Mouse (Mus musculus) hindbrain, embryonic 12.5 days (tissue): Measurements from ENCODE around the gene Bcar3. TPM values are rescaled to one million over a fixed set of nuclear protein-coding genes. Genes with fewer than 3 reads are reported as not detected.

Experiments
- ATAC-seq: fragments of 200-750 bp; cut with Nextera tagmentation; 2 replicates; pipeline ENCODE4 v1.8.0; 2017; ENCODE audit warnings: moderate TSS enrichment; ENCODE audit not compliant: low FRiP score
- H3K27ac ChIP-seq: fragments of 300-500 bp; sonication (generic); 2 replicates; pipeline ENCODE4 v1.5.1; 2016; ENCODE audit warnings: mild to moderate bottlenecking
- H3K27me3 ChIP-seq: fragments of 300-500 bp; sonication (generic); 2 replicates; pipeline ENCODE4 v1.6.1; 2016; ENCODE audit warnings: mild to moderate bottlenecking
- H3K36me3 ChIP-seq: fragments of 300-500 bp; sonication (generic); 2 replicates; pipeline ENCODE4 v1.6.1; 2016; ENCODE audit warnings: mild to moderate bottlenecking
- H3K4me1 ChIP-seq: fragments of 300-500 bp; sonication (generic); 2 replicates; pipeline ENCODE4 v1.6.1; 2016
- H3K4me2 ChIP-seq: fragments of 300-500 bp; sonication (generic); replicated peaks from 2 replicates; pipeline ENCODE4 v1.6.1; 2016; ENCODE audit warnings: mild to moderate bottlenecking
- H3K4me3 ChIP-seq: fragments of 300-500 bp; sonication (generic); 2 replicates; pipeline ENCODE4 v1.5.1; 2016; ENCODE audit warnings: mild to moderate bottlenecking
- H3K9ac ChIP-seq: fragments of 300-500 bp; sonication (generic); 2 replicates; pipeline ENCODE4 v1.6.1; 2016; ENCODE audit warnings: mild to moderate bottlenecking, moderate library complexity
- H3K9me3 ChIP-seq: fragments of 300-500 bp; sonication (generic); replicated peaks from 2 replicates; pipeline ENCODE4 v1.6.1; 2016; ENCODE audit warnings: mild to moderate bottlenecking
- WGBS: fragments of 180-500 bp; shearing (Covaris S2); methylation state at CpG from one replicate; pipeline ENCODE4 v1.1.7; 2016; 5-methylcytosine and 5-hydroxymethylcytosine counted together
- polyA plus RNA-seq: library from polyadenylated mRNA; unstranded; fragments of >200 nt; fragmentation: Nextera tagmentation; extraction: Ambion mirVana; gene quantifications from 2 replicates; pipeline ENCODE4 v1.2.1, GENCODE M21; 2016

Bcar3 gene
- polyA plus RNA-seq, 1 experiment from 2014 or later = 8.1 TPM

DNA sequence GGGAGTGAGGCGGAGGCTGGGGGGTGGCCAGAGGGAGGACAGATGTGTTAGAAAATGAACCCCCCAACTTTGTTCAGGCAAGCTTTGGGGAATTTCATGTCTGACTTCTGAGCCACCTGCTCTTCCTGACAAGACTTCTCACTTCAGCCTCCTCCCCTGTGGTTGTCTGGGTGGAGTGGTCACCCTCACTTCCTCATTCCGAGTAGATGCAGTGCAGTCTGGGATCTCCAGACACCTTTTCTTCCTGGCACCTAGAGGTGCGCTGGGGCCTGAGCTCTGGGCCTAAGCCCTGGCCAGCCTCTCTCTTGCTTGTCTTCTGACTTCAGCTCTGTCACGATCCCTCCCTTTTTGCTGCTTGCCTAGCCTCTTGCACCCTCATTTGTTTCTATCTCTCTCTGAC is 226.9 kb downstream of the Bcar3 start:
- ATAC-seq = no peak
- H3K9me3 ChIP-seq = no peaks in the 10 kb centered on the region
- H3K36me3 ChIP-seq = 0 out of 2 replicates have a peak, but pooled peaks cover 9% of the 10 kb centered on the region
- no peak overlapping the region for H3K4me3 ChIP-seq
- no peak overlapping the region for H3K9ac ChIP-seq
- no peak overlapping the region for H3K4me2 ChIP-seq
- WGBS = 87% methylated on average over 4 of the region's 4 CpGs
- H3K4me1 ChIP-seq = peaks cover 28% of the 10 kb centered on the region
- H3K27ac ChIP-seq = no peak overlapping the region
- H3K27me3 ChIP-seq = no peaks in the 10 kb centered on the region

DNA sequence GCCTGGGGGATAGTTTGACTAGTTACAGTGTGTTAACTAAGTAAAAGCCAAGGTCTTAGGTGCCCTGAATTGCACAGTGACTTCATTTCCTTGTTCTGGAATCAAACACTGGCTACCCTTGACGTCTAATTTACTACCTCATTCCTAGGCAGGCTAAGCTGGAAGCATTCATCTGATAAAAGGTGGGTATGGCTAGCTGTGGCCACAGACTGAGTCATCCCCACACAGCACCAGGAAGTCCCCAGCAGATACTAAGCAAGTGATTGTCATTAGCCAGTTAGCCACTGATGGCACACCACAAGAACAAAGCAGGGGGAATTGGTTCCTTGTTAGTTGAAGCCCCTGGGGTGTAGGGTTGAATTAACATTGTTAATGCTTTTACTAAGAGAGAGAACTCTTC is 227.4 kb downstream of the Bcar3 start:
- Histone ChIP-seq H3K4me1 (peaks cover 28% of the 10 kb centered on the region), H3K27me3 (no peaks in the 10 kb centered on the region), H3K4me3 (no peak overlapping the region), H3K36me3 (0 out of 2 replicates have a peak, but pooled peaks cover 9% of the 10 kb centered on the region), H3K9me3 (no peaks in the 10 kb centered on the region), H3K4me2 (no peak overlapping the region), H3K27ac (no peak overlapping the region), H3K9ac (no peak overlapping the region)
- ATAC-seq = no peak
- WGBS = 56% methylated on average over 1 of the region's 1 CpGs

DNA sequence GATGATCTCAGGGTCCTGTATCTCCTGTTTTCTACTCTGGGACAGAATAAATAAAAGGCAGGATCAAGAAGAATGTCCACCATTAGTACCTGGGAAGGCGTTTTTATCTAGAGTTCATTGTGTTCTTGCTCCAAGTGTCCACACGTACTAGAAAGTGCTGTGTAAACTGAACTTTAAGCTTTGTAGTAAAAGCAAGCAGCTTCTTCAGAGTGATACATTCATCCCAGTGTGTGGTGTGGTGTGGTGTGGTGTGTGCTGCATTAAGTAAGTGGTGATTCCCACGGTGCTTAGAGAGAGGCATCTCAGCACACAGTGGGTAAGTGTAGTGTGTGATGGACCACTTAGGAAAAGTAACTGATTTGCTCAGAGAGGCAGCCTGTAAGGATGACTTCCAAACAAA is 234.5 kb downstream of the Bcar3 start:
- Histone ChIP-seq H3K36me3 (0 out of 2 replicates have a peak, but pooled peaks cover 8% of the 10 kb centered on the region), H3K9ac (no peak overlapping the region), H3K9me3 (no peaks in the 10 kb centered on the region), H3K4me2 (no peak overlapping the region), H3K27me3 (no peaks in the 10 kb centered on the region), H3K4me3 (no peak overlapping the region), H3K4me1 (no peaks in the 10 kb centered on the region), H3K27ac (no peak overlapping the region)
- WGBS = 87% methylated on average over 3 of the region's 3 CpGs
- ATAC-seq = no peak

DNA sequence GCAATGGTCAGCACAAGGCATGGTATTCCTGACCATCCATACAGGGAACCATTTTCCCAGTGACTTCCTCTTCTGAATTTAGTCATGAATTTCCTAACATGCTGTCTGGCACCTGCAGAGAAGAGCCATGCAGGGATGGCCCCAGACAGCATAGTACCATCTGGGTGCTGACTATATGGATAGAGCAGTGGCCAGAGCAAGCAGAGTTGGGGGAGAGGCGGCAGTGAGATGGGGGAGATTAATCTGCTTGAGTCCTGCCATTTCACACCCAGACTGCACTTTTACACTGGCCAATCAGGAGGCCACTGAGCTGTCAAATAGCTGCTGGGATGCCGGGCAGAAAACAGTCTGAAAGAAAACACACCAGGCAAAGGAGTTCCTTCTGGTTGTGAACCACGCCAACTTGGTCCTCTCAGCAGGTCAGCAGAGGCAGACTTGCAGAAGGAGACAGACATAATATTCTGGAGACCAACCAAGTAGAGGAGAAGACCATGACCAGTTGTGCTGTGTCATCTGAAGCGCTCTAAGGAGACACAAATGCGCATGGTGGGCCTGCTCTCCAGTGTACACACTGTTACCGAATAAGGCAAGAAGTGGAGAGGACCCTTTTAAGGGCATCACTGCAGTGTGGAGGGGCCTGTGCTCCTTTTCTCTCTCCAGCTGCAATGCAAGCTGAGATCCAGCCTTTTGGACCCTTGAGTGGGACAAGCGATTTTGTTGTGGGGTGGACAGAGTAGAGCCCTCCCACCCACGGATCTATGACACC is 242.2 kb downstream of the Bcar3 start:
- 85% methylated on average over 8 of the region's 8 CpGs for WGBS
- Histone ChIP-seq H3K36me3 (peaks cover 37% of the 10 kb centered on the region), H3K4me1 (no peaks in the 10 kb centered on the region), H3K4me2 (no peak overlapping the region), H3K9me3 (no peaks in the 10 kb centered on the region), H3K27ac (no peak overlapping the region), H3K9ac (no peak overlapping the region), H3K27me3 (no peaks in the 10 kb centered on the region), H3K4me3 (no peak overlapping the region)
- ATAC-seq = no peak

DNA sequence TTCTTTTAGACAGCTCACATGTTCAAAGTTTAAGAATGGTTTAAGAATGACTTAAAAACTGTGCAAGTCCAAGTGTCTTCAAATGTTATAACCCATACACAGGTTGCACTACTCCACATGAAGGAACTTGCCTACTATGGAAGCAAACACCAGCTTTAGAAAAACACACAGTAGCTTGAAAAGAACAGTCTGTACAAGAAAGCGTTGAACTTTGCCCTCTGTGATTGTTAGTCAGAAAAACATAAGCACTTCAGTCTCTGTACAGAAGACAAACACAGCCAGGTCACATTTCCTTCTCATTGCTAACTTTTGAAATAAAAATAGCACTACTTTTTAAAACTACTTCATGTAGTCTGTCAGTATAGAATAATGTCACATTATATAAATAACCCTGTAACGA is 244.9 kb downstream of the Bcar3 start:
- Histone ChIP-seq H3K4me1 (no peaks in the 10 kb centered on the region), H3K9ac (no peak overlapping the region), H3K9me3 (no peaks in the 10 kb centered on the region), H3K27ac (no peak overlapping the region), H3K36me3 (peaks cover 64% of the 10 kb centered on the region), H3K4me2 (no peak overlapping the region), H3K4me3 (no peak overlapping the region), H3K27me3 (no peaks in the 10 kb centered on the region)
- ATAC-seq = no peak
- WGBS = 96% methylated on average over 2 of the region's 2 CpGs

DNA sequence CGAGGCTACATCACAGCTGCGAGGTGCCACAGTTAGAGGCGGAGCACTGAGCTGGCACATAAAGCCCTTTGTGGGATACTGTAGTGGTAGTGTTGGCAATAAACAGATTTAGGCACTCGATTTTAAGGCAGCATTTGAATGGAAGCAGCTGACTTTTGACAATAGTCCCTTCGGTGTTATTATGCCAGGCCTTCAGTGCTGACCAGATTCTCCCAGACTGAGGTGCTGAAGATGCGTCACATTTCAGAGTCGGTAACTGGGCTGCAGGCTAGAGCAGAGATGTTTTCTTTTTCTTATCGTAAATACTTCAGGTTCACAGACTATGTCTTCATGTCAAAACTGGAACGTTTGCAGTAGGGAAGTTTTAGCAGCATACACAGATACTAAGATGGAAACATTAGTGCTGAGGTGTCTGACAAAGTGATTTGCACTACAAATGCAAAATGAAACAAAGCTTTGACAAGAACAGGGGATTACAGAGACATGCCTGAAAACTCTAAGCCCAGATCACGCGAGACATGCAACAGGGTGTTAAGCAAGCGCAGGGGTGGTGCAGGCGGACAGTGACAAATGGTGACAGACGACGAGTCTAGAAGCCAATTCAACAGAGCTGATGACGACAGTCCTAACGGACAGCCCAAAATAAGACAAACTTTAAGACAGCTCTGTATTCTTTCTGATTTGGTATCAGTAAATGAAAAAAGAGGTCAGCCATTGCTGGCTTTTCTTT is 246.2 kb downstream of the Bcar3 start:
- Histone ChIP-seq H3K9me3 (no peaks in the 10 kb centered on the region), H3K4me3 (no peak overlapping the region), H3K36me3 (peaks cover 76% of the 10 kb centered on the region), H3K9ac (no peak overlapping the region), H3K27ac (no peak overlapping the region), H3K4me2 (no peak overlapping the region), H3K4me1 (no peaks in the 10 kb centered on the region), H3K27me3 (no peaks in the 10 kb centered on the region)
- no peak for ATAC-seq
- WGBS = 86% methylated on average over 17 of the region's 17 CpGs

DNA sequence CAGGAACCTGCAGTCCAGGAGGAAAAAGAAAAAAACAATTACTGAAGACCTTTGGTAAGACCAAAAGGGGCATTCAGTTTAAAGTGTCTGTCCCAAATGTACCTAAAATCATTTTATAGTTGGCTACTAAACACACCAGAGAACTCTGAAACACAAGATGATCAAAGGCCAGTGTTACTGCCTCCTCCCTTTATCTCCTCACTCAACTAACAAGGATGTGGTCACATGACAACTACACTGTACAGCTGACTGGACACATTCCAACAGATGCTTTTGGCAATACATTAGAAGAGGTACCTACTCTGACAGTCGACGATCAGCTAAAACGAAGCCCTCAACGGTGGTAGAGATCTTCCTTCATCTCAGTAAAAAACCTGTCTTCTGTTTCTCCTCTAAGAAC is 247.0 kb downstream of the Bcar3 start:
- Histone ChIP-seq H3K4me3 (no peak overlapping the region), H3K4me1 (no peaks in the 10 kb centered on the region), H3K9ac (no peak overlapping the region), H3K27ac (no peak overlapping the region), H3K36me3 (peaks cover 79% of the 10 kb centered on the region), H3K27me3 (no peaks in the 10 kb centered on the region), H3K9me3 (no peaks in the 10 kb centered on the region), H3K4me2 (no peak overlapping the region)
- 87% methylated on average over 4 of the region's 4 CpGs for WGBS
- ATAC-seq = no peak

DNA sequence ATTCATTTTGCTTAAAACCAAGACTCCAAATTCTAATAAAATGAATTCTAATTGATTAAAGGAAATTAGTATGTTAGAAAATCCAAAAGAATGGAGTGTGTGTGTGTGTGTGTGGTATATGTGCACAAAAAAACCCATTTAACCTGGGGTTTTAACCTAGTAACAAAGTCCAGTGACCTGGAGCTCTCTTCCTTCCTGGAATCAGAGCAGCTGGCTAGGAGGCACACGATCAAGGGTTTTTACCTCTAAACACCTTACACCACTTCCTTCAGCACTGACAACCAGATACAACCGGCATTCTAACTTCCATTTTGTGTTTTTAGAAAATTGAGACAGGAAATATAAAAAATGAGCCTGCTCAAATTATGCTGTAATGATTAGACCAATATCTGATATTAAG is 251.4 kb downstream of the Bcar3 start:
- WGBS = 89% methylated on average over 2 of the region's 2 CpGs
- Histone ChIP-seq H3K36me3 (peaks cover 73% of the 10 kb centered on the region), H3K9me3 (no peaks in the 10 kb centered on the region), H3K4me3 (no peak overlapping the region), H3K9ac (no peak overlapping the region), H3K4me1 (no peaks in the 10 kb centered on the region), H3K27me3 (no peaks in the 10 kb centered on the region), H3K4me2 (no peak overlapping the region), H3K27ac (no peak overlapping the region)
- no peak for ATAC-seq

GRCm38 (mm10) chr3:122547469-122547868 is 253.5 kb downstream of the Bcar3 start:
- H3K9me3 ChIP-seq = no peaks in the 10 kb centered on the region
- no peak for ATAC-seq
- no peak overlapping the region for H3K9ac ChIP-seq
- H3K4me2 ChIP-seq = no peak overlapping the region
- H3K4me1 ChIP-seq = no peaks in the 10 kb centered on the region
- no peak overlapping the region for H3K27ac ChIP-seq
- no peak overlapping the region for H3K4me3 ChIP-seq
- H3K36me3 ChIP-seq = peaks cover 52% of the 10 kb centered on the region
- WGBS = 83% methylated on average over 4 of the region's 4 CpGs
- no peaks in the 10 kb centered on the region for H3K27me3 ChIP-seq

DNA sequence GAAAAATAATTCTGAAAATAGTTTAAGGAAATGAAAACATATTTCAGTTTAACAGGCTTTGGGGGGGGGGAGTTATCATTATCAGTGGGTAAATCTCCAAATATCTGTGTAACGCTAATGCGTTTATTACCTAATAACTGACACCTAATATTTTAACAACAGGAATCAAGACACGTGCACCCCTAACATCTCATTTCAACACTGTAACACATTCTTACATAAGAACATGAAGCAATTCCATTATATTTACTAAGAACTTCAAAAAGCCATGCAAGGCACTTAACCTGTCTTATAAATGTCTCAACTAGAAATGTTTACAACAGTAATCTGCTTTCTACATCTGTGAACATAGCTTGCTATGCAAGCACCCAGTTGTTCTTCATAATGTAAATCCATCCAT is 257.2 kb downstream of the Bcar3 start:
- no peak overlapping the region for H3K27ac ChIP-seq
- no peaks in the 10 kb centered on the region for H3K4me1 ChIP-seq

DNA sequence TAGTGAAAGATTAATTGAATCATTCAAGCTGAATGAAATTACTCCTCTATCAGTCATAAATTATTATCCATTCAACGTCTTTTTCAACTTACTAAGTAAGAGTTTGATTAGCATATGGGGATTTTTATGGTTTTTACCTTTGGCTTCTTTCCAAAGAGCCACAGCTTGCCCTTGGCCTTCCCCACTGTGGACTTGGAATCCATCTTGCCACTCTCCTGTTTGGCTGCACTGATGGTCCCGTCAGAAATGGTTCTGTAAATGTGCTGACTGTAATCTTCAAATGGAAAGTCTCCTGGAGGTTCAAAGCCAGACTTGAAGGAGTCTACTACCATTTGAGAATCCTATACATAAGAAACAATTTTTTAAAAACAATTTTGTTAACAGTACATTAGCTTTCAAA is 263.8 kb downstream of the Bcar3 start:
- no peak overlapping the region for H3K4me3 ChIP-seq
- H3K9ac ChIP-seq = no peak overlapping the region
- WGBS = 73% methylated on average over 2 of the region's 2 CpGs
- ATAC-seq = no peak
- H3K27ac ChIP-seq = no peak overlapping the region
- H3K36me3 ChIP-seq = peaks cover 9% of the 10 kb centered on the region
- no peaks in the 10 kb centered on the region for H3K9me3 ChIP-seq
- no peaks in the 10 kb centered on the region for H3K27me3 ChIP-seq
- H3K4me1 ChIP-seq = no peaks in the 10 kb centered on the region
- H3K4me2 ChIP-seq = no peak overlapping the region

More for the DNA sequence above, 257.2 kb downstream of the Bcar3 start:
- Histone ChIP-seq H3K4me2 (no peak overlapping the region), H3K9ac (no peak overlapping the region), H3K27me3 (no peaks in the 10 kb centered on the region), H3K36me3 (peaks cover 22% of the 10 kb centered on the region), H3K9me3 (no peaks in the 10 kb centered on the region), H3K4me3 (no peak overlapping the region)
- no peak for ATAC-seq
- WGBS = 96% methylated on average over 3 of the region's 3 CpGs

- no peak for ATAC-seq
- Histone ChIP-seq H3K27me3 (no peaks in the 10 kb centered on the region), H3K9ac (no peak overlapping the region), H3K9me3 (no peaks in the 10 kb centered on the region), H3K4me2 (no peak overlapping the region), H3K4me3 (no peak overlapping the region), H3K36me3 (peaks cover 13% of the 10 kb centered on the region), H3K4me1 (no peaks in the 10 kb centered on the region), H3K27ac (no peak overlapping the region)
- 40% methylated on average over 7 of the region's 7 CpGs for WGBS
Measured at GRCm38 (mm10) chr3:122565285-122565684, 271.3 kb downstream of the Bcar3 start.

DNA sequence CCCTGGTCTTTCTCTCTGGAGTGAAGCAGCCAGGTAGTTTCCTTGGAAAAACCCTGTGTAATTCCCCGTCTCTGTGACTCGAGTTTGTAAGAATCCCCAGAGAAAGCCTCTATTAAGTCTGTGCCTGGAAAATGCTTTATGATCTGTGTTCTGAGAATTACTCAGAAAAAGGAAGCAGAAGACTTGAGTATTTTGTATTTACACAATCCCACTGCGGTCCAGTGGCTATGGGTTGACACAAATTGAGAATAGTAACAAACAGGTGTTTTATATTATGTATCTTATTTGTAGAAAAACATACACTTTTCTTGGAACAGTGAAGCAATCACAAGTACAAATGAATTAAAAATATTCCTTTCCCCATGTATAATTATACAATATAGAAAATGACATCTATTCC is 272.2 kb downstream of the Bcar3 start:
- H3K4me1 ChIP-seq = no peaks in the 10 kb centered on the region
- H3K4me3 ChIP-seq = no peak overlapping the region
- H3K27ac ChIP-seq = no peak overlapping the region
- no peak overlapping the region for H3K4me2 ChIP-seq
- no peaks in the 10 kb centered on the region for H3K9me3 ChIP-seq
- no peak overlapping the region for H3K9ac ChIP-seq
- no peak for ATAC-seq
- H3K27me3 ChIP-seq = no peaks in the 10 kb centered on the region
- peaks cover 13% of the 10 kb centered on the region for H3K36me3 ChIP-seq
- WGBS = 79% methylated on average over 3 of the region's 3 CpGs
